Mouse (Mus musculus) bone marrow macrophage, adult 2 months (primary cell): ENCODE measurements around the gene Crtc1. TPM values are rescaled to one million over a fixed set of nuclear protein-coding genes. Genes with fewer than 3 reads are reported as not detected.
A peak's percentile ranks its signal among the peaks of the same experiment; 100 is the strongest.

Experiments used
- H3K27ac ChIP-seq: 2 replicates; pipeline ENCODE4 v1.5.1; 2012; ENCODE audit warnings: low read depth, low read length; ENCODE audit not compliant: insufficient read depth
- H3K4me1 ChIP-seq: 2 replicates; pipeline ENCODE4 v1.6.1; 2012; ENCODE audit warnings: low read length; ENCODE audit not compliant: control insufficient read depth, insufficient read depth
- H3K4me3 ChIP-seq: 2 replicates; pipeline ENCODE4 v1.5.1; 2012; ENCODE audit warnings: mild to moderate bottlenecking, low read length, moderate library complexity; ENCODE audit not compliant: insufficient read depth
- CTCF ChIP-seq: IDR thresholded peaks from 2 replicates; pipeline ENCODE4 v1.5.1; 2012; ENCODE audit warnings: low read depth, mild to moderate bottlenecking, low read length, moderate library complexity
- POLR2A ChIP-seq: IDR thresholded peaks from 2 replicates; pipeline ENCODE4 v1.6.1; 2012; ENCODE audit warnings: mild to moderate bottlenecking, low read depth, low read length, borderline replicate concordance
- polyA plus RNA-seq: library from polyadenylated mRNA; stranded (reverse); fragments of >200 nt; gene quantifications from 2 replicates; pipeline ENCODE4 v1.2.4, GENCODE M21; 2012; ENCODE audit not compliant: missing spikeins, insufficient read depth, insufficient read length

The Crtc1 gene
- polyA plus RNA-seq, 1 experiment: 8.4 TPM

GRCm38 (mm10) chr8:70376275-70376741, 63.1 kb downstream of the Crtc1 start:
- Histone ChIP-seq H3K4me1 (peaks cover 9% of the 10 kb centered on the region), H3K4me3 (0 out of 2 replicates have a peak overlapping the region, but pooled peaks have one; percentile 0), H3K27ac (no peak overlapping the region)
- TF ChIP-seq POLR2A (no peak), CTCF (no peak)

DNA sequence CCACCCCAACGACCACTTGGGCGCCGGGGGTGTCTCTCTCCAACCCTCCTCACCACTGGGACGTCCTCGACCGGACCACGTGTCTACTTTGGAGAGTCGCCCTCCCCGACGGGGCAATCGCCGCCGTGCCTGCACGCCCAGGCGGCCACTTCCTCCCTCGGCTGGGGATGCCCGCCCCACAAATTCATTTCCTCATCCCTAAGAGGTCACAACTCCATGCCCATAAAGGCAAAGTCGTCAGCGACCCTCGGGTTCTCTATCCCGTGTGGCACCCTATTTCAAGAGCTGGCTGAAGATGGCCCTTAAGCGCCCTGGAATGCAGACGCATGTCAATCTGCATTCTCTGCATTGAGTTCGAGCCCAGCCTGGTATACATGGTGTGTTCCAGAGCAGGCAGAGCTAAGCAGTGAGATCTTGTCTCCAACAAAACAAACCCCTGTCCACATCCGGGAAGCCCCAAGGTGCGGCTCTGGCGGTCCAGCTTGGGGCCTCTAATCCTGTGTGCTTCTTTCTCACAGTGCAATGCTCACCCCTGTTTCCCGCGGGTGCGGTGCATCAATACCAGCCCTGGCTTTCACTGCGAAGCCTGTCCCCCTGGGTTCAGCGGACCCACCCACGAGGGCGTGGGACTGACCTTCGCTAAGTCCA, 64.0 kb downstream of the Crtc1 start:
- no peak overlapping the region for H3K27ac ChIP-seq
- H3K4me3 ChIP-seq: peak overlapping the region; percentile 56
- peaks cover 9% of the 10 kb centered on the region for H3K4me1 ChIP-seq
- TF ChIP-seq CTCF (no peak), POLR2A (no peak)

DNA sequence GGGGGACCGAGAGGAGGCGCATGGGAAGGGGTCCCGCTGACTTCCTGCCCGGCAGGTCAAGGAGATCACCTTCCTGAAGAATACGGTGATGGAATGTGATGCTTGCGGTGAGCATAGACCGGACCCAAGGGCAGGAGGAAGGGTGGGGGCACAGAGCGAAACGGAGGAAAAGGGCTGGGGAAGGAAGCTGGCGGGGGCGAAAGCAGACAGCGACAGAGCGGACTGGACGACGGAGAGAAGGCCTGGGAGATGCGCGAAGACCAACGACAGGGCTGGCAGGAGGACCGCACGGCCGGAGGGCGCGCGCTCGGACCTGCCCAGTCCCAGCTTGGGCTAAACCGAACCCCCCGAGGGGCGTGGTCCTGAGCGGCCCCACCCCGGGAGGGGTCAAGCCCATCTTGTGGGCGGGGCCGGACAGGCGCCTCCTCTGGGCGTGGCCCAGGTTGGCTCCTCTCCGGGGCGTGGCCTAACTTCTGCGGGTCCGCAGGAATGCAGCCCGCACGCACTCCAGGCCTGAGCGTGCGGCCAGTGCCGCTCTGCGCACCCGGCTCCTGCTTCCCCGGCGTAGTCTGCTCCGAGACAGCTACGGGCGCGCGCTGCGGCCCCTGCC, 65.0 kb downstream of the Crtc1 start:
- Histone ChIP-seq H3K27ac (no peak overlapping the region), H3K4me1 (peaks cover 9% of the 10 kb centered on the region), H3K4me3 (peak overlapping the region; percentile 56)
- no peak for TF ChIP-seq POLR2A
- no peak for TF ChIP-seq CTCF

DNA sequence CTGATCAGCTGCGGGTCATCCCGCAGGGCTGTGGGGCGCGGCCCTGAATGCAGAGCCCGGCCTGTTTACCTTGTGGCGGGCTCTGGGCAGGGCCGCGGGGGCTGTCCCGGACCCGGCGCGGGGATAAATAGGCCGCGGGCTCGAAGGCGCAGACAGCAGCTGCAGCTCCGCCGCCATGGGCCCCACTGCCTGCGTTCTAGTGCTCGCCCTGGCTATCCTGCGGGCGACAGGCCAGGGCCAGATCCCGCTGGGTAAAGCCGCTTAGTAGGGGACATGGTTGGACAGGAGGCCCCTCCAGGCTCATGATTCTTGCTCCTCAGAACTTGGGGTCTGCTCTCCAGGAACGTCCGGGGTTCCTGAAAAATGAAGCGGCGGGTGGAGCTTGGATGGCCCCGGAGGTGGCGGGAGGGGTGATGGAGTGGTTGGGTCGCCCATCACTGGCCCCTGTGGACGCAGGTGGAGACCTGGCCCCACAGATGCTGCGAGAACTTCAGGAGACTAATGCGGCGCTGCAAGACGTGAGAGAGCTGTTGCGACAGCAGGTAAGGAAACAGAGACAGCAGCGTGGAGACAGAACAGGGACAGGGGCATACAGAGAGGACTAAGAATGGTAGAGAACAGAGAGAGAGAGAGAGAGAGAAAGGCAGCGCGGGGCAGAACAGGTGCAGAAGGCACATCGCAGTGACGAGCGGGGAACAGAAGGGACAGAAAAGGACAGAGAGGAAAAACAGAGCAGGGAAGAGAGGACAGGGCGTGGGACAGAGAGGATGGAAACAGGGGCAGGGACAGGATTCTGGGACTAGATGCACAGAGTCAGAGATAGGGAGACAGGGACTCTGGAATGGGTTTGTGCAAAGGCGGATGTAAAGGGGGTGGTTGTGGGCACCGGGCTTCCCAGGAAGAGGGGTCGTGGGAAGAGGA, 65.7 kb downstream of the Crtc1 start, which contains the start of gene Comp:
Comp (plus strand) TSS at position 162 of the 921 bp plus-strand sequence.
- Histone ChIP-seq H3K4me3 (peak within 1 kb of the TSS; percentile 56), H3K27ac (no peak within 1 kb of the TSS), H3K4me1 (peaks cover 9% of the 10 kb centered on the region)
- TF ChIP-seq POLR2A (no peak), CTCF (no peak)

GRCm38 (mm10) chr8:70371951-70372350, 67.4 kb downstream of the Crtc1 start:
- H3K4me3 ChIP-seq: no peak overlapping the region
- H3K4me1 ChIP-seq: peaks cover 9% of the 10 kb centered on the region
- H3K27ac ChIP-seq: no peak overlapping the region
- TF ChIP-seq CTCF: no peak
- no peak for TF ChIP-seq POLR2A

- H3K4me1 ChIP-seq: peaks cover 7% of the 10 kb centered on the region
- no peak overlapping the region for H3K4me3 ChIP-seq
- TF ChIP-seq CTCF (no peak), POLR2A (no peak)
- H3K27ac ChIP-seq: no peak overlapping the region
Observed at GRCm38 (mm10) chr8:70370476-70370875, 68.9 kb downstream of the Crtc1 start.

DNA sequence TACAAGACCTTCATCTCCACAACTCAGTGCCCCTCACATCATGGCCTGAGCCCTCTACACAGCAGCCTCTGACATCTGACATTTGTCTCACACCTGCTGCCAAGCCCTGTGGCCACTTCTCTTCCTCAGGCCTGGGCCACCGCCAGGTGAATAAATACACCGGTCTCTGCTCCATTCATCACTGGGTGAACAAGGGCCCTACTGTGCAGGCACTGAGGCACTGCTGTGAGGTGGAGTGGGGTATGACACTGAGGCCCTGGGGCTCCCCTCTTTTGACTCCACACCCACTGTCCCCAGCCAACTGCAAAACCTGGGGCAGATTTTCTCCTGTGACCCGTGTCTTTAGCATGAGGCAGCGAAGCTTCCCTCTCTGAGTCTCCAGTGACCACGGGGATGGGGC, 72.8 kb downstream of the Crtc1 start:
- Histone ChIP-seq H3K27ac (no peak overlapping the region), H3K4me1 (peaks cover 4% of the 10 kb centered on the region; the same call in 1 of the 2 replicates), H3K4me3 (no peak overlapping the region)
- TF ChIP-seq CTCF (no peak), POLR2A (no peak)

- Histone ChIP-seq H3K27ac (no peak overlapping the region), H3K4me1 (peaks cover 4% of the 10 kb centered on the region; the same call in 1 of the 2 replicates), H3K4me3 (no peak overlapping the region)
- TF ChIP-seq CTCF: no peak
- no peak for TF ChIP-seq POLR2A
Observed at GRCm38 (mm10) chr8:70364066-70364465, 75.3 kb downstream of the Crtc1 start.

DNA sequence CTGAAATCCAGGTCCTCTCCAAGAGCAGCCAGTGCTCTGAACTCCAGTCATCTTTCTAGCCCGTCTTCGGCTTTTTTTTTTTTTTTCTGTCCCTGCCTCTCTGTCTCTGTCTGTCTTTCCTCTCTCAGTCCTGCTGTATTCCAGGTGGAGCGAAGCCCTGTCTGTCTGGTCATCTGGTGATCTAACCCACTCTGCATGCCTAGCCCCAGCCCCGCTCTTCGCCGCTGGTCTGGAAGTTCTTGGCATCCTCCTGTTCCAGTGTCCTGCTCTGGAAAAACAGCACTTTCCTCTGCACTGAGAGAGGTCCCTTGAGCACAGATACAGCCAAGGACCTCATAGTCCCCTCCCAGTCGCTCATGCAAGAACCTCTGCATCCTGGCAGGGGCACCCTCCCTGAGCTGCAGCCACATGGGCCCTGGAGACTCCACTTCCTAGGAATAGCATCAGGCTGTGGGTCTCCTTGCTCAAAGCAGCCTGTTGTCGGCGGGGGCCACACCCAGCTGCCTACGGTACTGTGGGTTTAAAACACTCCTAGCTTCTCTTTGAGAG, 77.8 kb downstream of the Crtc1 start:
- Histone ChIP-seq H3K4me3 (no peak overlapping the region), H3K4me1 (peaks cover 8% of the 10 kb centered on the region), H3K27ac (no peak overlapping the region)
- TF ChIP-seq POLR2A: no peak
- TF ChIP-seq CTCF: no peak
